In the genomic region with DNA sequence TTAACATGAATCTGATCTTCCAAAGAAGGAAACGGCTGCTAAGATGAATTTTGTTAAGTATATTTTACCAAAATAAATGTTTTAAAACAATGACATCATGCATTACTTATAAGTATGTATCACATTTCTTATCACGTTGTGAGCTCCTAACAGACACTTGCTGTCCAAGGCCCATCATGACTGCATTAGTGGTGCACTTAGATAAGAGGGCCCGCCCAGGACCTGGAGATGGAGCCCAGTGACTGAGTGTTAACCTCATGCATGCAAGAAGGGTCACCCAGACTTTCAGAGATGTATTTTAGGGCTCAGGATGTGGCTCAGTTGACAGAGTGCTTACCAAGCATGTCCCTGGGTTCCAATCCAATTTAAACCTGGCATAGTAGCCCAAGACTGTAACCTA, we compare ENCODE assay signal across 15 mouse cellular contexts. TPM values are rescaled to one million over a fixed set of nuclear protein-coding genes. Genes with fewer than 3 reads are reported as not detected.
DNase-seq lines count a peak whose midpoint lies in the region; ATAC-seq and TF ChIP-seq lines count a peak whose summit lies in the region.
"Had no signal": no experiment of that assay in that cellular context is flagged by ENCODE, and none has a peak within 500 bp of the region (broad histone marks: within the 10 kb centered on the region; RNA-seq: fewer than 3 reads in every experiment).

No protein-coding gene starts in this region.

- WGBS in liver, postnatal 0 days (ENCODE audit: insufficient replicate concordance), result 52% methylated on average over 3 of the region's 3 CpGs

- peak overlapping the region; percentile 88 for H3K27ac ChIP-seq in liver, postnatal 0 days (ENCODE audit: low read depth)

- H3K4me3 ChIP-seq in liver, postnatal 0 days (ENCODE audit: low read depth, low read length), result no peak overlapping the region
- H3K4me3 ChIP-seq: myocyte had no signal

- peaks cover 19% of the 10 kb centered on the region for H3K4me1 ChIP-seq in liver, postnatal 0 days (ENCODE audit: insufficient read depth)

- H3K9ac ChIP-seq in liver, postnatal 0 days (replicated peaks), result no peak overlapping the region; the same call in 1 of the 2 replicates

- H3K9me3 ChIP-seq in liver, postnatal 0 days (ENCODE audit: low read length), result no peaks in the 10 kb centered on the region

- peak overlapping the region; percentile 35 for H3K4me2 ChIP-seq in liver, postnatal 0 days (ENCODE audit: low read depth, low read length)
- H3K4me2 ChIP-seq: midbrain, embryonic 11.5 days had no signal

- no peaks in the 10 kb centered on the region for H3K27me3 ChIP-seq in liver, postnatal 0 days (ENCODE audit: insufficient read depth, low read length)
- H3K27me3 ChIP-seq: CH12.LX had no signal

- peak; percentile 95 for ATAC-seq in erythroid progenitor cell, adult 5-6 weeks (replicated peaks; ENCODE audit: low FRiP score, poor library complexity, severe bottlenecking)
- peak; percentile 99 for ATAC-seq in liver, postnatal 0 days
- ATAC-seq: forebrain, embryonic 16.5 days had no signal

- DNase-seq in spleen, adult 12 weeks (ENCODE audit: low spot score), result peak; percentile 60
- DNase-seq in spleen, adult 18-20 months, result no peak
- DNase-seq in liver, postnatal 0 days, result peak; percentile 69
- DNase-seq in embryo, embryonic 9.5 days (ENCODE audit: extremely low spot score), result no peak
- DNase-seq in yolk sac, embryonic 10.5 days (ENCODE audit: low spot score), result no peak
- DNase-seq in kidney, adult 9 months, result no peak
- DNase-seq: heart, postnatal 14 days; kidney, postnatal 10 days; left cerebral cortex, postnatal 4 days; thymus, postnatal 14 days had no signal

- no peaks in the 10 kb centered on the region for H3K36me3 ChIP-seq in liver, postnatal 0 days (replicated peaks; ENCODE audit: insufficient read depth, low read length)

- TF ChIP-seq CTCF in liver, postnatal 0 days (IDR thresholded peaks at IDR 0.05; ENCODE audit: low read depth), result no peak

- TF ChIP-seq EP300 in liver, postnatal 0 days (IDR thresholded peaks at IDR 0.05; ENCODE audit: low read depth), result peak; percentile 98

RNA-seq across cellular contexts. Expression of a gene that starts 20.6 kb away (rescaled TPM):
- 38.1 and 70.6 TPM in 2 replicates for total RNA-seq in erythroid progenitor cell, adult 5-6 weeks (2015; ENCODE audit: low replicate concordance)
- total RNA-seq in erythroid progenitor cell, adult 5-6 weeks (2017; ENCODE audit: low replicate concordance), result 58.3 and 76.5 TPM in 2 replicates
- 6.0 and 6.5 TPM in 2 replicates for polyA plus RNA-seq in liver, postnatal 0 days (2015; fragmentation: Nextera tagmentation; extraction: Ambion mirVana)
- total RNA-seq: CH12.LX had no signal

RNA-seq across cellular contexts. Expression of a gene that starts 34.0 kb away (rescaled TPM):
- total RNA-seq in erythroid progenitor cell, adult 5-6 weeks (2015; ENCODE audit: low replicate concordance), result 0.42 and 4.0 TPM in 2 replicates
- 0.83 and 3.0 TPM in 2 replicates for total RNA-seq in erythroid progenitor cell, adult 5-6 weeks (2017; ENCODE audit: low replicate concordance)
- 2.3 and 2.9 TPM in 2 replicates for polyA plus RNA-seq in liver, postnatal 0 days (2015; fragmentation: Nextera tagmentation; extraction: Ambion mirVana)

Comparison
In these comparisons a context has a peak if more than half of its experiments do, and no peak if none do; other contexts are left out.
1. DNase-seq: peak in spleen, adult 12 weeks (single experiment) and liver, postnatal 0 days (single experiment); none in spleen, adult 18-20 months (0 of 2), embryo, embryonic 9.5 days (single experiment), yolk sac, embryonic 10.5 days (single experiment) and kidney, adult 9 months (single experiment).